Mouse (Mus musculus): ENCODE results near the gene Fgf8.

Fgf8 gene

DNA sequence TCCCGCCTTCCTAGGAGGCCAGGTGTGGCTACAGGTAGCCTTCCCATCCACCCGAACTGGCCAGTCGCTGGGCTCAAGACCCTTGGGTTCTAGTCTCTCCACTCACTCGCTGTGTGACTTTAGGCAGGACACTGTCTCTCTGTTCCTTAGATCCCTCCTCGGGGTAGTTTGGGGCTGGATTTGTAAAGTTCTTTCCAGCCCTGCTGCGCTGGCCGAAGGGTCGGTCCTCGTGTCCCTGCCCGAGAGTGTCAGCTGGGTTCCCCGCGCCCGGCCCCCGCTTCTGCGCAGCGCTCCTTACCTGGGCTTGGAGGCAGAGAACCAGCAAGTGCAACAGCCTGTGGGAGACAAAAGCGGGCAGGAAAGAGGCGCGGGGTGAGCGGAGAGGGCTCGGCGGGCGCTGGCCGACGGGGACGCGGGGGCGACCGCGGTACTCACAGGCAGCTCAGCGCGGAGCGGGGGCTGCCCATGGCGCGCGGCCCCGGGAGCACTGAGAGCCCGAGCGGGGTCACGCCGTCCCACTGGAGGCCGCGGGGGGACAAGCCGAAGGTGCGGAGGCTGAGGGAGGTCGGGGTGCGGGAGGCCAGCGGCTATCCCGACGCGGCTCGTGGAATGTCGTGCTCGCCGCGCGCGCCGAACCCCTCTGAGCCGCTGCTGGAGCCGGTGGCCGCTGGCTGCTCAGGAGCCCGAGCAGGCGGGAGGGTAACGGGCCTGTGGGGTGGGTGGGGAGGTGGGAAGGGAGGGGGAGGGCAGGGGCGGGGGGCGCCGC is at the start of gene Fgf8:
Fgf8 (minus strand) TSS at position 698 of the 766 bp plus-strand sequence.
- DNase-seq (ENCODE audit: low read depth, low spot score) = no peak

GRCm38 (mm10) chr19:45792404-45792803 is 49.7 kb upstream of the Fgf8 start:
- DNase-seq (ENCODE audit: low read depth, low spot score) = no peak

DNA sequence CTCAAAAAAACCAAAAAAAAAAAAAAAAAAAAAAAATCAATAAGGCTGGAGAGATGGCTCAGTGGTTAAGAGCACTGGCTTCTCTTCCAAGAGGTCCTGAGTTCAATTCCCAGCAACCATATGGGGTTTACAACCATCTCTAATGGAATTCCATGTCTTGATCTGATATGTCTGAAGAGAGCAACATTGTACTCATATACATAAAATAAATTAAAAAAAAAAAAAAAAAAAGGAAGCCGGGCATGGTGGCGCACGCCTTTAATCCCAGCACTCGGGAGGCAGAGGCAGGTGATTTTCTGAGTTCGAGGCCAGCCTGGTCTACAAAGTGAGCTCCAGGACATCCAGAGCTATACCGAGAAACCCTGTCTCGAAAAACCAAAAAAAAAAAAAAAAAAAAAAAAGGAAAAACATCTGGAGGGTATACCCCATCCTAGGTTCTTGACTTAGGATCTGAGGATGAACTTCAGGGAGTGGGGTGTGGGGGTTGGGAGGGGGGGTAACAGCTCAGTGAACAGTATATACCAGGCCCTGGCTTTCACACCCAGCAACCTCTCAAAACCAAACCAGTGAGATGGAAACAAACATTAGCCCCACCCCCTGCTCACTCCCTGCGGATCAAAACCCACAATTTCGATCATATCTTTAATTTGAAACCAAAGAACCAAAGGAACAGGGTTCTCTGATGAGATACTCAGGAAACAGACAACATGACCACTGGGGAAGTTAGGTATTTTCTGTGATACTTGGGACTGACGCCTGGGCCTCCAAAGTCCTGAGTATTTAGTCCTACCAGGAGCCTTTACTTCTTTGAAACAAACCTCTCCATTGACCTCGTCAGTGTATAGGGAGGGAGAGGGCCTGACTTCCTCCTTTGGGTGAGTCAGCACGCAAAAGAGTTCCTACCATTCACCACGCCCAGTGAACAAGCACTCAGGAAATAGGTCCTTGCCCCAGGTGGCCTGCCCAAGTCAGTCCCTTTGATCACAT is 47.5 kb upstream of the Fgf8 start:
- DNase-seq (ENCODE audit: low read depth, low spot score) = no peak

- DNase-seq (ENCODE audit: low read depth, low spot score) = no peak
These were observed 46.6 kb upstream of the Fgf8 start for GRCm38 (mm10) chr19:45789365-45789764.

GRCm38 (mm10) chr19:45788337-45788736 is 45.6 kb upstream of the Fgf8 start:
- no peak for DNase-seq (ENCODE audit: low read depth, low spot score)

GRCm38 (mm10) chr19:45787450-45787849 is 44.7 kb upstream of the Fgf8 start:
- no peak for DNase-seq (ENCODE audit: low read depth, low spot score)

- no peak for DNase-seq (ENCODE audit: low read depth, low spot score)
These were observed 42.8 kb upstream of the Fgf8 start for GRCm38 (mm10) chr19:45785470-45785869.

DNA sequence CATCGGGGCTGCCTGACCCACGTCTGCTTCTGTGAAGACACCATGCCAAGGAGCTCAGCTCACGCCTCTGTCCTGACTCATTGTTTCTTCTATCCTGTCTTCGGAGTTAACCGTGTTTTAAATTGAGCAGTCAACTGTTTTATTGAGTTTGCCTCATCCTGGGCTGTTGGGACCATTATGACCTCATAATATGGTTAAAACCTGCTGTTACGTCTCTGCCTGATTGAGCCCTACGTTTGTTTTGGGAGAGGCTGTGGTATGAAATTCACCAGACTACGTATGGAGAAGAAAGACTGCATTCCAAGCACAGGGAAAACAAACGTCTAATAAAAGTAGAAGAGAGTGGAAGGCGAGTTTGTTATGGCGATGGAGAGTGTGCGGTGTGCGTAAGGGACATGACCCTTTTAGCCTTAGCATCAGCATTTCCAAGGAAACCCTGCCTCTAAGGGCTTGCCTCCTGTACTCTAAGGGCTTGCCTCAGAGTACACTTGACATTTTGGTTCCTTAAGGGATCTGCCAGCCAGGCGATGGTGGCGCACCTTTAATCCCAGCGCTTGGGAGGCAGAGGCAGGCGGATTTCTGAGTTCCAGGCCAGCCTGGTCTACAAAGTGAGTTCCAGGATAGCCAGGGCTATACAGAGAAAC is 41.3 kb upstream of the Fgf8 start:
- DNase-seq (ENCODE audit: low read depth, low spot score) = no peak

- peak; percentile 100 for DNase-seq (ENCODE audit: low read depth, low spot score)
These were observed 40.6 kb upstream of the Fgf8 start, which contains the start of gene Mgea5 for GRCm38 (mm10) chr19:45783181-45783932. Gene Mgea5, minus strand, starts transcription at chr19:45783837.

- peak; percentile 75 for DNase-seq (ENCODE audit: low read depth, low spot score)
These were observed 39.7 kb upstream of the Fgf8 start for GRCm38 (mm10) chr19:45782315-45783001.

DNA sequence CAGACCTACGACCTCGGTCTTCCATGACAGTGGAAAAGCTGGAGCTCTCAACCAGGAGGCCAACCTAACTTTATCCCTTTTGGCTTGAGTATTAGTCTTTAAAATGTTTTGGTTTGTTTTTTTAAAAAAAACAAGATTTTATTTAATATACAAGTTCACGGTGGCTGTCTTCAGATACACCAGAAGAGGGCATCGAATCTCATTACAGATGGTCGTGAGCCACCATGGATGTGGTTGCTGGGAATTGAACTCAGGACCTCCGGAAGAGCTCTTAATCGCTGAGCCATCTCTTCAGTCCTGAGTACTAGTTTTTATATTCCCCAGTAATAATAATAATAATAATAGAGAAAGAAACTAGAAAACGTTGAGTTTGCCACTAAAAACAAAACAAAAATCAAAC is 39.0 kb upstream of the Fgf8 start:
- DNase-seq (ENCODE audit: low read depth, low spot score) = no peak

- no peak for DNase-seq (ENCODE audit: low read depth, low spot score)
These were observed 37.7 kb upstream of the Fgf8 start for GRCm38 (mm10) chr19:45780350-45780915.

GRCm38 (mm10) chr19:45775486-45775885 is 32.8 kb upstream of the Fgf8 start:
- DNase-seq (ENCODE audit: low read depth, low spot score) = peak; percentile 75

GRCm38 (mm10) chr19:45771501-45771900 is 28.8 kb upstream of the Fgf8 start:
- no peak for DNase-seq (ENCODE audit: low read depth, low spot score)

DNA sequence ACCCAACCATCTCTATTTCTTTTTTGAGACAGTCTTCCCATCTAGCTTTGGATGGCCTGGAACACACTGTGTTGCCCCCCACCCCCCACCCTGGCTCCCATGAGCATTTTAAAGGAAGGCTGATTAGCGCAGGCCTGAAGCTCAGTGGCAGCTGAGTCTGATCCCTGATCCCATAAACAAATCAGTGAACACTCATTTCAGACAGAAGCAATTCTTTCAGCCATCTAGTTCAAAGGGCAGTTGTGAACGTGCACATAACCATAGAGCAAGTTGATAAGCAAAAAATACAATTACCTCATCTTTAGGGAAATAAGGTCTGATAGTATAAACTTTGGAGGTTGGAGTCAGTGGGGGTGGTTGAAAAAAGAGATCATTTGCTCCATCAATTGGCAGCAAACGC is 18.1 kb upstream of the Fgf8 start:
- DNase-seq (ENCODE audit: low read depth, low spot score) = no peak

- DNase-seq (ENCODE audit: low read depth, low spot score) = no peak
These were observed 16.0 kb upstream of the Fgf8 start for GRCm38 (mm10) chr19:45758671-45759070.

- no peak for DNase-seq (ENCODE audit: low read depth, low spot score)
These were observed 10.8 kb upstream of the Fgf8 start for GRCm38 (mm10) chr19:45753551-45753950.

- no peak for DNase-seq (ENCODE audit: low read depth, low spot score)
These were observed 9.2 kb upstream of the Fgf8 start for GRCm38 (mm10) chr19:45751881-45752280.

- DNase-seq (ENCODE audit: low read depth, low spot score) = peak; percentile 83
These were observed 6.7 kb upstream of the Fgf8 start, which contains the start of gene Npm3 for GRCm38 (mm10) chr19:45749243-45750043. Gene Npm3, minus strand, starts transcription at chr19:45749591.
